Mouse (Mus musculus) hematopoietic stem cell, adult 5-6 weeks (primary cell): ENCODE measurements around the gene Abhd12. TPM values are rescaled to one million over a fixed set of nuclear protein-coding genes. Genes with fewer than 3 reads are reported as not detected.
A peak's percentile ranks its signal among the peaks of the same experiment; 100 is the strongest.

ENCODE experiments used
- ATAC-seq, 2 experiments: fragments of 125-278 bp in 1 of 2; replicated peaks in 1 of 2; 2 replicates each; pipeline ENCODE4 v1.8.0; 2016 to 2017; ENCODE audit warnings: inconsistent platforms in 2 of 2, mild to moderate bottlenecking in 2 of 2, moderate number of reproducible peaks in 2 of 2, low read depth in 1 of 2, moderate TSS enrichment in 1 of 2; ENCODE audit not compliant: low FRiP score in 2 of 2, poor library complexity in 2 of 2, severe bottlenecking in 2 of 2, insufficient read depth in 1 of 2, low TSS enrichment in 1 of 2
- total RNA-seq: library from RNA; stranded (forward); fragments of 172-1452, 232-1000 nt; gene quantifications from 2 replicates; pipeline ENCODE4 v1.2.3, GENCODE M21; 2017

Gene Abhd12
- total RNA-seq, 1 experiment from 2014 or later, result 37.8 TPM

GRCm38 (mm10) chr2:150788768-150789550 lies 115.6 kb downstream of the Abhd12 start:
- ATAC-seq, result 0 out of 4 replicates have a peak, but pooled peaks of 1 of the 2 experiments have one; percentile 15

- ATAC-seq, result peak in 1 of 2 experiments; percentile 5; a peak in 2 of 4 replicates
Observed at GRCm38 (mm10) chr2:150787234-150787771, 117.2 kb downstream of the Abhd12 start.

- ATAC-seq, result peak; percentile 94 to 97
Observed at GRCm38 (mm10) chr2:150786251-150787180, 118.0 kb downstream of the Abhd12 start, which contains the start of gene Pygb. Gene Pygb, plus strand, starts transcription at chr2:150786735.

GRCm38 (mm10) chr2:150782801-150783200 lies 121.7 kb downstream of the Abhd12 start:
- ATAC-seq, result no peak

Other genes starting within 250 kb of the Abhd12 start
- gene Acss1, start 236.2 kb downstream of the Abhd12 start, total RNA-seq, result 12.1 and 20.0 TPM in 2 replicates
- not detected in 2 replicates for gene Vsx1, start 215.4 kb downstream of the Abhd12 start, total RNA-seq
- 13.8 and 16.8 TPM in 2 replicates for gene Entpd6, start 155.7 kb downstream of the Abhd12 start, total RNA-seq
- gene Pygb, start 118.0 kb downstream of the Abhd12 start, total RNA-seq, result 38.5 and 52.3 TPM in 2 replicates
- gene Gins1, start 659 bp upstream of the Abhd12 start, total RNA-seq, result 70.2 and 89.0 TPM in 2 replicates
- 1.7 and 7.1 TPM in 2 replicates for gene Ninl, start 134.6 kb upstream of the Abhd12 start, total RNA-seq
- 17.9 and 18.4 TPM in 2 replicates for gene Nanp, start 134.7 kb upstream of the Abhd12 start, total RNA-seq
- gene Gm14151, start 187.6 kb upstream of the Abhd12 start, total RNA-seq, result not detected in 2 replicates
- gene Gm14147, start 193.5 kb upstream of the Abhd12 start, total RNA-seq, result not detected in 2 replicates